Mouse (Mus musculus) liver, embryonic 12.5 days (tissue): Measurements from ENCODE around the gene Dhrs2. TPM values are rescaled to one million over a fixed set of nuclear protein-coding genes. Genes with fewer than 3 reads are reported as not detected.

Experiments used
- ATAC-seq: fragments of 200-750 bp; cut with Nextera tagmentation; 2 replicates; pipeline ENCODE4 v1.8.0; 2017; ENCODE audit warnings: moderate number of reproducible peaks, mild to moderate bottlenecking, moderate library complexity
- H3K27ac ChIP-seq: fragments of 300-500 bp; sonication (generic); 2 replicates; pipeline ENCODE4 v1.5.1; 2016; ENCODE audit warnings: mild to moderate bottlenecking
- H3K27me3 ChIP-seq: fragments of 300-500 bp; sonication (generic); replicated peaks from 2 replicates; pipeline ENCODE4 v1.6.1; 2016; ENCODE audit warnings: mild to moderate bottlenecking, moderate library complexity
- H3K36me3 ChIP-seq: fragments of 300-500 bp; sonication (generic); 2 replicates; pipeline ENCODE4 v1.6.1; 2016; ENCODE audit warnings: mild to moderate bottlenecking, moderate library complexity
- H3K4me1 ChIP-seq: fragments of 300-500 bp; sonication (generic); 2 replicates; pipeline ENCODE4 v1.6.1; 2016
- H3K4me2 ChIP-seq: fragments of 300-500 bp; sonication (generic); 2 replicates; pipeline ENCODE4 v1.6.1; 2016; ENCODE audit warnings: mild to moderate bottlenecking, moderate library complexity
- H3K4me3 ChIP-seq: fragments of 300-500 bp; sonication (generic); 2 replicates; pipeline ENCODE4 v1.5.1; 2016; ENCODE audit warnings: mild to moderate bottlenecking, moderate library complexity
- H3K9ac ChIP-seq: fragments of 300-500 bp; sonication (generic); 2 replicates; pipeline ENCODE4 v1.6.1; 2016; ENCODE audit warnings: mild to moderate bottlenecking, moderate library complexity
- H3K9me3 ChIP-seq: fragments of 300-500 bp; sonication (generic); replicated peaks from 2 replicates; pipeline ENCODE4 v1.6.1; 2016; ENCODE audit warnings: mild to moderate bottlenecking, moderate library complexity
- WGBS: fragments of 180-500 bp; shearing (Covaris S2); methylation state at CpG from one replicate; pipeline ENCODE4 v1.1.7; 2016; ENCODE audit not compliant: insufficient replicate concordance; 5-methylcytosine and 5-hydroxymethylcytosine counted together
- polyA plus RNA-seq: library from polyadenylated mRNA; unstranded; fragments of >200 nt; fragmentation: Nextera tagmentation; extraction: Ambion mirVana; gene quantifications from 2 replicates; pipeline ENCODE4 v1.2.1, GENCODE M21; 2016

The Dhrs2 gene
- polyA plus RNA-seq, 1 experiment from 2014 or later, result not detected

GRCm38 (mm10) chr14:55255443-55255842 lies 33.6 kb downstream of the Dhrs2 start:
- 69% methylated on average over 6 of the region's 6 CpGs for WGBS
- Histone ChIP-seq H3K4me2 (no peak overlapping the region), H3K9ac (no peak overlapping the region), H3K4me1 (0 out of 2 replicates have a peak, but pooled peaks cover 2% of the 10 kb centered on the region), H3K36me3 (no peaks in the 10 kb centered on the region), H3K27me3 (no peaks in the 10 kb centered on the region), H3K9me3 (no peaks in the 10 kb centered on the region), H3K27ac (no peak overlapping the region), H3K4me3 (no peak overlapping the region)
- ATAC-seq, result no peak

- H3K36me3 ChIP-seq, result no peaks in the 10 kb centered on the region
- no peak overlapping the region for H3K4me3 ChIP-seq
- no peaks in the 10 kb centered on the region for H3K9me3 ChIP-seq
- H3K4me1 ChIP-seq, result peaks cover 13% of the 10 kb centered on the region
- no peak overlapping the region for H3K4me2 ChIP-seq
- ATAC-seq, result no peak
- no peak overlapping the region for H3K9ac ChIP-seq
- no peaks in the 10 kb centered on the region for H3K27me3 ChIP-seq
- WGBS, result 29% methylated on average over 3 of the region's 3 CpGs
- no peak overlapping the region for H3K27ac ChIP-seq
These were observed 49.4 kb downstream of the Dhrs2 start for GRCm38 (mm10) chr14:55271158-55271557.

- Histone ChIP-seq H3K4me3 (no peak overlapping the region), H3K27ac (no peak overlapping the region), H3K9ac (no peak overlapping the region), H3K4me2 (no peak overlapping the region), H3K27me3 (no peaks in the 10 kb centered on the region), H3K9me3 (no peaks in the 10 kb centered on the region), H3K4me1 (peaks cover 13% of the 10 kb centered on the region), H3K36me3 (no peaks in the 10 kb centered on the region)
- WGBS, result 40% methylated on average over 4 of the region's 4 CpGs
- ATAC-seq, result peak; percentile 71
These were observed 51.2 kb downstream of the Dhrs2 start for GRCm38 (mm10) chr14:55273023-55273422.

GRCm38 (mm10) chr14:55274810-55275209 lies 53.0 kb downstream of the Dhrs2 start:
- no peak for ATAC-seq
- WGBS, result 61% methylated on average over 6 of the region's 6 CpGs

GRCm38 (mm10) chr14:55279322-55280069 lies 57.7 kb downstream of the Dhrs2 start:
- no peaks in the 10 kb centered on the region for H3K9me3 ChIP-seq
- H3K4me1 ChIP-seq, result peaks cover 6% of the 10 kb centered on the region; the same call in 1 of the 2 replicates
- no peak overlapping the region for H3K9ac ChIP-seq
- no peaks in the 10 kb centered on the region for H3K36me3 ChIP-seq
- 75% methylated on average over 7 of the region's 7 CpGs for WGBS
- no peak overlapping the region for H3K4me2 ChIP-seq
- H3K4me3 ChIP-seq, result no peak overlapping the region
- H3K27ac ChIP-seq, result no peak overlapping the region
- H3K27me3 ChIP-seq, result no peaks in the 10 kb centered on the region
- no peak for ATAC-seq

More at GRCm38 (mm10) chr14:55274810-55275209, 53.0 kb downstream of the Dhrs2 start:
- Histone ChIP-seq H3K9me3 (no peaks in the 10 kb centered on the region), H3K27me3 (no peaks in the 10 kb centered on the region), H3K36me3 (no peaks in the 10 kb centered on the region), H3K27ac (no peak overlapping the region), H3K9ac (no peak overlapping the region), H3K4me3 (no peak overlapping the region), H3K4me1 (peaks cover 13% of the 10 kb centered on the region), H3K4me2 (no peak overlapping the region)

Other genes starting within 250 kb of the Dhrs2 start
- gene Gm17428, start 245.1 kb upstream of the Dhrs2 start, polyA plus RNA-seq, result not detected in 2 replicates
- 0.82 and 2.4 TPM in 2 replicates for gene Myh7, start 227.4 kb upstream of the Dhrs2 start, polyA plus RNA-seq
- gene Ngdn, start 206.6 kb upstream of the Dhrs2 start, polyA plus RNA-seq, result 55.6 and 57.5 TPM in 2 replicates
- 2.4 and 2.5 TPM in 2 replicates for gene Zfhx2, start 129.7 kb upstream of the Dhrs2 start, polyA plus RNA-seq
- gene Thtpa, start 127.2 kb upstream of the Dhrs2 start, polyA plus RNA-seq, result 6.9 TPM in 2 replicates
- gene Ap1g2, start 115.4 kb upstream of the Dhrs2 start, polyA plus RNA-seq, result 34.0 and 34.5 TPM in 2 replicates
- 0.15 and 0.18 TPM in 2 replicates for gene Jph4, start 105.1 kb upstream of the Dhrs2 start, polyA plus RNA-seq